Mouse (Mus musculus) limb, embryonic 15.5 days (tissue): ENCODE results near the gene Runx1. TPM values are rescaled to one million over a fixed set of nuclear protein-coding genes. Genes with fewer than 3 reads are reported as not detected.

Source experiments
- ATAC-seq: fragments of 200-750 bp; cut with Nextera tagmentation; 2 replicates; pipeline ENCODE4 v1.8.0; 2017; ENCODE audit warnings: low read depth, moderate TSS enrichment; ENCODE audit not compliant: insufficient number of reproducible peaks, low FRiP score, low TSS enrichment
- H3K27ac ChIP-seq: fragments of 300-500 bp; sonication (generic); 2 replicates; pipeline ENCODE4 v1.5.1; 2015; ENCODE audit warnings: moderate library complexity, mild to moderate bottlenecking, inconsistent platforms
- H3K27me3 ChIP-seq: fragments of 300-500 bp; sonication (generic); 2 replicates; pipeline ENCODE4 v1.6.1; 2015; ENCODE audit warnings: inconsistent platforms
- H3K36me3 ChIP-seq: fragments of 300-500 bp; sonication (generic); 2 replicates; pipeline ENCODE4 v1.6.1; 2015; ENCODE audit warnings: inconsistent platforms
- H3K4me1 ChIP-seq: fragments of 300-500 bp; sonication (generic); 2 replicates; pipeline ENCODE4 v1.6.1; 2015; ENCODE audit warnings: inconsistent platforms
- H3K4me2 ChIP-seq: fragments of 300-500 bp; sonication (generic); 2 replicates; pipeline ENCODE4 v1.6.1; 2015; ENCODE audit warnings: mild to moderate bottlenecking, inconsistent platforms
- H3K4me3 ChIP-seq: fragments of 300-500 bp; sonication (generic); 2 replicates; pipeline ENCODE4 v1.5.1; 2015; ENCODE audit warnings: mild to moderate bottlenecking, inconsistent platforms
- H3K9ac ChIP-seq: fragments of 300-500 bp; sonication (generic); 2 replicates; pipeline ENCODE4 v1.6.1; 2015; ENCODE audit warnings: inconsistent platforms
- H3K9me3 ChIP-seq: fragments of 300-500 bp; sonication (generic); 2 replicates; pipeline ENCODE4 v1.6.1; 2016; ENCODE audit warnings: inconsistent platforms
- WGBS: fragments of 180-500 bp; shearing (Covaris S2); methylation state at CpG from one replicate; pipeline ENCODE4 v1.1.7; 2015; 5-methylcytosine and 5-hydroxymethylcytosine counted together
- polyA plus RNA-seq: library from polyadenylated mRNA; unstranded; fragments of >200 nt; fragmentation: Nextera tagmentation; extraction: Ambion mirVana; gene quantifications from 2 replicates; pipeline ENCODE4 v1.2.1, GENCODE M21; 2015

Runx1 gene
- polyA plus RNA-seq, 1 experiment from 2014 or later: 5.9 TPM

- Histone ChIP-seq H3K36me3 (no peaks in the 10 kb centered on the region), H3K4me2 (no peak overlapping the region), H3K9me3 (no peaks in the 10 kb centered on the region), H3K27ac (no peak overlapping the region), H3K27me3 (no peaks in the 10 kb centered on the region), H3K4me3 (no peak overlapping the region), H3K4me1 (peaks cover 7% of the 10 kb centered on the region; the same call in 1 of the 2 replicates), H3K9ac (no peak overlapping the region)
- 42% methylated on average over 15 of the region's 15 CpGs for WGBS
- no peak for ATAC-seq
These were observed 63.9 kb downstream of the Runx1 start for GRCm38 (mm10) chr16:92761968-92762521.

DNA sequence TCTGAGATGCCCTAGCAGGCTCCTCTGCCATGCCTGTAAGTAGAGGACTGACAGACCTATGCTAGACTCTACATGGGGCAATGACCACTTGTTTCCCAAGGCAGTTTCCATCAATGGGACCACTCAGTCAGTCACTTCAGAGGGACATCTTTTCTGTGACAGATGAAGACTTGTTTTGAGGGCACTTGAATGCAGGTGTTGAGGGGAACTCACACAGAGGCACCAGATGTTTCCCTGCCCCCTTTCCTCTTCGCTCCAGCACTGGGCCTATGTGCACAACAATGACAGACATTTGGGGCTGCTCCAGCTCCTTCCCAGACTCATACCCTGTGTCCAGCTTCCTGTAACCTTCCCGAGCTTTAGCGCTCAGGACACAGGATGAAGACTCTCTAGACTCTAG is 65.9 kb downstream of the Runx1 start:
- no peak for ATAC-seq
- Histone ChIP-seq H3K27me3 (no peaks in the 10 kb centered on the region), H3K27ac (no peak overlapping the region), H3K9me3 (no peaks in the 10 kb centered on the region), H3K4me2 (no peak overlapping the region), H3K9ac (no peak overlapping the region), H3K4me3 (no peak overlapping the region), H3K4me1 (peaks cover 7% of the 10 kb centered on the region; the same call in 1 of the 2 replicates), H3K36me3 (no peaks in the 10 kb centered on the region)
- WGBS: 79% methylated on average over 3 of the region's 3 CpGs

- no peak overlapping the region for H3K9ac ChIP-seq
- H3K27ac ChIP-seq: no peak overlapping the region
- no peak overlapping the region for H3K4me3 ChIP-seq
- H3K27me3 ChIP-seq: no peaks in the 10 kb centered on the region
- no peaks in the 10 kb centered on the region for H3K9me3 ChIP-seq
- no peak overlapping the region for H3K4me2 ChIP-seq
- WGBS: 81% methylated on average over 4 of the region's 4 CpGs
- no peaks in the 10 kb centered on the region for H3K36me3 ChIP-seq
- no peak for ATAC-seq
- H3K4me1 ChIP-seq: peaks cover 7% of the 10 kb centered on the region; the same call in 1 of the 2 replicates
These were observed 68.4 kb downstream of the Runx1 start for GRCm38 (mm10) chr16:92757564-92757963.

GRCm38 (mm10) chr16:92753944-92754343 is 72.0 kb downstream of the Runx1 start:
- H3K4me3 ChIP-seq: no peak overlapping the region
- H3K27me3 ChIP-seq: peaks cover 5% of the 10 kb centered on the region; the same call in 1 of the 2 replicates
- H3K36me3 ChIP-seq: no peaks in the 10 kb centered on the region
- H3K4me1 ChIP-seq: no peaks in the 10 kb centered on the region
- ATAC-seq: no peak
- H3K27ac ChIP-seq: no peak overlapping the region
- WGBS: 70% methylated on average over 3 of the region's 3 CpGs
- H3K9ac ChIP-seq: no peak overlapping the region
- H3K9me3 ChIP-seq: no peaks in the 10 kb centered on the region
- H3K4me2 ChIP-seq: no peak overlapping the region

DNA sequence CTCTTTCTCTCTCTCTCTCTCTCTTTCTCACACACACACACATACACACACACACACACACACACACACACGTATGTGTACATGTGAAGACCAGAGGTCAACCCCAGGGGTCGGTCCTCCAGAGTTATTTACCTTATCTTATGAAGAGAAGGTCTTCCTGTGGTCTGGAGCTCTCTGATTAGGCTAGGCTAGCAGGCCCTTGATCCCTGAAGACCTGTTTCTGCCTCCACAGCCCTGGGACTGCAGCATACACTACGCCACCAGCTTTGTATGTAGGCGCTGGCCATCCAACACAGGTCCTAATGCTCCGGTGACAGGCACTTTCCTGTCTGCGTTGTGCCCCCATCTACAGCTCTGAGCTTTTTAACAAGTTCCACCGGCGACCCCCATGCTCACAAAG is 72.8 kb downstream of the Runx1 start:
- no peak overlapping the region for H3K4me3 ChIP-seq
- no peak for ATAC-seq
- WGBS: 87% methylated on average over 8 of the region's 8 CpGs

DNA sequence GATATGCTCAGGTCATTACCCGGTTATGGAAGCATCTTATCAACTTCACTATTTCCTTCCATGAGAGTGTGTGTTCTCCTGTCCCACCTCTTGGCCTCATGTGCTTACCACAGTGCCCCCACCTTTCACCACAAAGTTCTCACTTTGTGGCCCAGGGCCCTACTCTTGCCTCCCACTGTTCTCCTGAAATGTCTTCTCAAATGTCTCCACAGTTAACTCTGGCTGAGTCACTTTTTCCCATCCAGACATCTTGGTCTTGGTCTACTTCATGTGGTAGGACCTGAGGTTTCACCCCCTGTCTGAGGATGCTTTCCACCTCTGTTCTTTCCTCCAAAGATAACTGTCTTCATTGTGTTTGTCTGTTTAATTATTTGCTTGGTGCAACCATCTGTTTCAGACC is 77.7 kb downstream of the Runx1 start:
- Histone ChIP-seq H3K9me3 (no peaks in the 10 kb centered on the region), H3K4me2 (no peak overlapping the region), H3K27me3 (peaks cover 5% of the 10 kb centered on the region; the same call in 1 of the 2 replicates), H3K36me3 (no peaks in the 10 kb centered on the region), H3K27ac (no peak overlapping the region), H3K4me1 (peaks cover 11% of the 10 kb centered on the region; the same call in 1 of the 2 replicates), H3K9ac (no peak overlapping the region), H3K4me3 (no peak overlapping the region)
- WGBS: 88% methylated on average over 1 of the region's 1 CpGs
- ATAC-seq: no peak

More for the DNA sequence above, 72.8 kb downstream of the Runx1 start:
- Histone ChIP-seq H3K27me3 (peaks cover 5% of the 10 kb centered on the region; the same call in 1 of the 2 replicates), H3K9me3 (no peaks in the 10 kb centered on the region), H3K4me1 (no peaks in the 10 kb centered on the region), H3K36me3 (no peaks in the 10 kb centered on the region), H3K9ac (no peak overlapping the region), H3K4me2 (no peak overlapping the region), H3K27ac (no peak overlapping the region)

DNA sequence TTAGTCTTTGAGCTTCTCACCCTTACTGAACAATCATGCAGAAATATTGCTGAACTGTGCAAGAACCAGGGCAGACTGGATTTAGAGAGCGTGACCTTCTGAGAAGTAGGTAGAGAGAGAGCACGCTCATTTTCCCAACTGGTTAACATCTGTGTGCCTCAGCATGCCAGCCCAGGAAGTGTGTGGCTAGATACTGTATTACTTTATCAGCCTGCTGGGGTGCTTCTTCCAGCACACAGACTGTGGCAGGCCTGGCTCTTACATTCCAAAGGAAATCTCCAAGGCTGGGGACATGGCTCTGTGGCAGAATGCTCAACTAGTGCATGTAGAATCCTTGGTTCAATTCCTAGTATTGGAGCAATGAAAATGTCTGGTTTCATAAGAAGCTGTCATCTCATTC is 78.9 kb downstream of the Runx1 start:
- no peak overlapping the region for H3K27ac ChIP-seq
- H3K4me3 ChIP-seq: no peak overlapping the region
- H3K36me3 ChIP-seq: no peaks in the 10 kb centered on the region
- H3K4me2 ChIP-seq: no peak overlapping the region
- no peak overlapping the region for H3K9ac ChIP-seq
- H3K9me3 ChIP-seq: no peaks in the 10 kb centered on the region
- WGBS: 79% methylated on average over 2 of the region's 2 CpGs
- H3K4me1 ChIP-seq: peaks cover 11% of the 10 kb centered on the region; the same call in 1 of the 2 replicates
- H3K27me3 ChIP-seq: peaks cover 5% of the 10 kb centered on the region; the same call in 1 of the 2 replicates
- ATAC-seq: no peak

- Histone ChIP-seq H3K27ac (no peak overlapping the region), H3K36me3 (no peaks in the 10 kb centered on the region), H3K4me3 (no peak overlapping the region), H3K9ac (no peak overlapping the region), H3K9me3 (no peaks in the 10 kb centered on the region), H3K4me1 (peaks cover 11% of the 10 kb centered on the region; the same call in 1 of the 2 replicates), H3K4me2 (no peak overlapping the region), H3K27me3 (peaks cover 10% of the 10 kb centered on the region; the same call in 1 of the 2 replicates)
- no peak for ATAC-seq
- 68% methylated on average over 3 of the region's 3 CpGs for WGBS
These were observed 80.7 kb downstream of the Runx1 start for GRCm38 (mm10) chr16:92745239-92745638.

DNA sequence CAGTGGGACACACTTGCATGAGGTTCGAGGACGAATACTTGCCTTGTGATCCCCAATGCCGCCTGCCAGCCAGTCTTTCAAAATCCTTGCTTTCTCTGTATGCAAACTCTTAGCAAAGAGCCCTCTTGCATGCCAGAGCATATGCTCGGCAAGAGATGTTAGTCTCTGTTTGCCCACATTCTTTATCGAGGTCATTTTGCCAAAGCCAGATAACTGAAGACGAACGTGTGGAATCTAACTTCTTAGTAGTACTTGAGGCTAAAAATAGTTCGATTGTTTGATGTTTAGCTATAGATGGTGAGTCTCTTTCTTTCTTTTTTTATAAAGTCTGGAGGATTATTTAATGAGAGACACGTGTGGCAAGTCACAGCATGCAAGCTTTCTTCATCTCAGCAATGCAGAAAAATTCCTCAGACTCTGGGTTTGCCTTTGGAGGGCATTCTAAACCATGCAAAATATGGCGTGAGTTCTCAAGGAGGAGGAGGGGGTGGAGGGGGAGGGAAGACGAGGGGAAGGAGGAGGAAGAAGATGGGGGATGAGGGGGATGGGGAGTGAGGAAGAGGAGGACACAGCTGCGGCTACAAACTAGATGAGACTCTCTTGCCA is 81.7 kb downstream of the Runx1 start:
- WGBS: 35% methylated on average over 12 of the region's 12 CpGs
- Histone ChIP-seq H3K4me2 (no peak overlapping the region), H3K4me3 (no peak overlapping the region), H3K36me3 (no peaks in the 10 kb centered on the region), H3K9ac (no peak overlapping the region), H3K27me3 (peaks cover 5% of the 10 kb centered on the region; the same call in 1 of the 2 replicates), H3K27ac (no peak overlapping the region), H3K4me1 (peaks cover 11% of the 10 kb centered on the region; the same call in 1 of the 2 replicates), H3K9me3 (no peaks in the 10 kb centered on the region)
- no peak for ATAC-seq

GRCm38 (mm10) chr16:92743755-92744154 is 82.2 kb downstream of the Runx1 start:
- WGBS: 57% methylated on average over 4 of the region's 4 CpGs
- H3K9ac ChIP-seq: no peak overlapping the region
- no peak overlapping the region for H3K4me2 ChIP-seq
- H3K27ac ChIP-seq: no peak overlapping the region
- no peak overlapping the region for H3K4me3 ChIP-seq
- peaks cover 5% of the 10 kb centered on the region; the same call in 1 of the 2 replicates for H3K27me3 ChIP-seq
- H3K36me3 ChIP-seq: no peaks in the 10 kb centered on the region
- no peaks in the 10 kb centered on the region for H3K9me3 ChIP-seq
- peaks cover 11% of the 10 kb centered on the region; the same call in 1 of the 2 replicates for H3K4me1 ChIP-seq
- ATAC-seq: no peak

- H3K4me1 ChIP-seq: peaks cover 20% of the 10 kb centered on the region
These were observed 84.6 kb downstream of the Runx1 start for GRCm38 (mm10) chr16:92741342-92741741.

GRCm38 (mm10) chr16:92740541-92740940 is 85.4 kb downstream of the Runx1 start:
- Histone ChIP-seq H3K27me3 (peaks cover 13% of the 10 kb centered on the region; the same call in 1 of the 2 replicates), H3K4me2 (no peak overlapping the region), H3K9ac (no peak overlapping the region), H3K4me1 (peaks cover 20% of the 10 kb centered on the region), H3K9me3 (no peaks in the 10 kb centered on the region), H3K36me3 (no peaks in the 10 kb centered on the region), H3K27ac (no peak overlapping the region), H3K4me3 (no peak overlapping the region)
- WGBS: 59% methylated on average over 9 of the region's 9 CpGs
- ATAC-seq: no peak

More at GRCm38 (mm10) chr16:92741342-92741741, 84.6 kb downstream of the Runx1 start:
- WGBS: 87% methylated on average over 8 of the region's 8 CpGs
- no peak overlapping the region for H3K27ac ChIP-seq
- H3K9ac ChIP-seq: no peak overlapping the region
- H3K4me2 ChIP-seq: no peak overlapping the region
- H3K27me3 ChIP-seq: peaks cover 8% of the 10 kb centered on the region; the same call in 1 of the 2 replicates
- H3K36me3 ChIP-seq: no peaks in the 10 kb centered on the region
- no peaks in the 10 kb centered on the region for H3K9me3 ChIP-seq
- ATAC-seq: no peak
- no peak overlapping the region for H3K4me3 ChIP-seq
